Mouse (Mus musculus): ENCODE measurements at regions not wholly inside any gene's neighbourhood (a gene's known extent, or its start where the extent isn't known, plus 50 kb on each side); places are given as distances from the start of the nearest gene placed in this dataset.

GRCm38 (mm10) chr1:155006099-155006498, 93.3 kb downstream of the Ier5 start:
- TF ChIP-seq CTCF (IDR thresholded peaks at IDR 0.05; ENCODE audit: low read depth) (no peak), EP300 (IDR thresholded peaks at IDR 0.05; ENCODE audit: low read depth) (no peak)
